Mouse (Mus musculus): ENCODE measurements around the gene Ccdc184. TPM values are rescaled to one million over a fixed set of nuclear protein-coding genes. Genes with fewer than 3 reads are reported as not detected.

Gene Ccdc184
- total RNA-seq, 2 experiments from 2014 or later = 43.7 to 49.0 TPM

DNA sequence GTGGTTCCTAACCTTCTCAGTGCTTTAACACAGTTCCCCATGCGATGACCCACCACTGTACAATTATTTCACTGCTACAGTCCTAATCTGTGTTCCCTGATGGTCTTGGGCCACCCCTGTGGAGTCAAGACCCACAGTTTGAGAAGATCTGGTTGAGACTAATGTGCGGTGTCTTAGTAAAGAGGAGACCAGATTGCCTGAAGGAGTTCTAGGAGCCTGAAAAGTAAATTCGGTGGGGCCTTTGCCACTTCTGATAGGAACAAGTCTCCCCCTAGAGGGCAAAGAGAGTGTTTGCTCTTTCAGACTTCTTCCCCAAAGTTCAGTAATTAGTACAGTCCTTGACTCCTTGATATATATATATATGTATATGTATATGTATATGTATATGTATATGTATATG lies 13.3 kb upstream of the Ccdc184 start:
- intact Hi-C loops (cut with DNase I) = no loop called here
- no peak for DNase-seq (ENCODE audit: extremely low spot score in 1 of 2, low spot score in 2 of 2)

DNA sequence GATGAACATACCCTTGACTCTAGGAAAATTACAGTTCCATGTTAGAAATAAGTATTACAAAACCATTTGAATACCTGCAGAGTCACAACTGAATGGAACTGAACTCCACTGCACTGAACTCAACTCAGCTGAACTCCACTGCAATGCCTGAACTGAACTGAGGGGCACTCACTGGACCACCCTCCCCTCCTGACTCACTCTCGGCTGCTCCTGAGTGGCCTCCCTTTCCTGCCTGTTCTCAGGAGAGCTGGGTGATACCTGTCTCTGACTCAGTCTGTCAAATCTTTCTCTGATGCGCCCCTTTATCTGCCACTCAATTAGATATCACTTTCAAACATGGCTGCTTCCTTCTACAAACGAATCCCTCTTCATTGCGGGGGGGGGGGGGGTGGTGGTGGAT lies 12.8 kb upstream of the Ccdc184 start:
- intact Hi-C loops (cut with DNase I) = no loop called here

DNA sequence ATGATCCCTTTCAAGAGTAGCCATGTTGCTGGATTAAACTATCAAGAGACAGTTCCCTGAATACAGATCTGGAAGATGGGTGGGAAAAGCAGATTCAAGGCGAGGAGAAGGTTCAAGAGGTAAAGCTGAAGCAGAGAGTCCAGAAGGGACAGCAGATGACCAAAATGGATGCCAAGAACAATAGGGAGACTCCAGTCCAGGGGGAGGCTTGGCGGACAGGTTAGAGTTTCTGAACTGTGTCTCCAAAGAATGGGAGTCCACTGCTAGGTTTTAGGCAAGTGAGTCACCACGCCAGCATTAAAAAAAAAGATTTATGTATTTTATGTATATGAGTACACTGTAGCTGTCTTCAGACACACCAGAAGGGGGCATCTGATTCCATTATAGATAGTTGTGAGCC lies 12.3 kb upstream of the Ccdc184 start:
- no peak for DNase-seq (ENCODE audit: extremely low spot score in 1 of 2, low spot score in 2 of 2)
- intact Hi-C loops (cut with DNase I) = no loop called here

More for the DNA sequence above, 12.8 kb upstream of the Ccdc184 start:
- DNase-seq (ENCODE audit: extremely low spot score in 1 of 2, low spot score in 2 of 2) = no peak

DNA sequence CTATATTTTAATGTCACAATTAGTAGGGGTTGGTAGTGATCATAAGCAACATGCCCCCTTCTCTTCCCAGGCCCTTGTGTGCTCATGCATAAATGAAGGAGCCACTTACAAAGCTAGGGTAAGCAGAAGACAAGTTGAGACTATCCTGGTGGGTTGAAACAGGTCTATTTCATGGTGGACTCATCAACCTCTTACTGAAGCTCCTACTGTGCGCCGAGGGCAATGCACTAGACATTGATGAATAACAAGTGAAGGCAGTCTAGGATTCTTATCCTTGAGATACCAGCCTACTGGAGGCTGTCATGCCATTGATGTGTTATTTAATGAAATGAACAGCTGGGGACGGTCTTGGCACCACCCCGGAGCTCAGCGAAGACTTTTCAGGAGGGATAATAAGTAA lies 11.7 kb upstream of the Ccdc184 start:
- no peak for DNase-seq (ENCODE audit: extremely low spot score in 1 of 2, low spot score in 2 of 2)
- intact Hi-C loops (cut with DNase I) = no loop called here

DNA sequence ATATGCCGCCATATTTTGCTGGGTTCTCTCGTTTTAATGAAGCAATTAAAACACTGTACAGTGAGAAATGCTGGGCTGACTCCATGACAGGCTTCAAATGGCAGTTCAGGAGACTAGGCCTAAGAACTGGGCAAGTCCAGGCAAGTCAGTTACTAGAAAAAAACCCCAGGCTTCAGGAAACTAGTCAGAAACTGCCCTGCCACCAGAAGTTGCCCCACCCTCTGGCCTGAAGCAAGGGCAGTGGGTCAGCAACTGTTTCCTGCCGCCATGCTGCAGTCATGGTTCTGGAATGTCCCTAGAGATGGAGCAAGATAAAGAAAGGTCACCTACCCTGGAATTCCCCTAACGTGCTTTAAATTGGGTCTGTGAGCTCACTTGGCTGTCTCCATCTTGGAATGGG lies 11.0 kb upstream of the Ccdc184 start:
- no peak for DNase-seq (ENCODE audit: extremely low spot score in 1 of 2, low spot score in 2 of 2)
- intact Hi-C loops (cut with DNase I) = no loop called here

DNA sequence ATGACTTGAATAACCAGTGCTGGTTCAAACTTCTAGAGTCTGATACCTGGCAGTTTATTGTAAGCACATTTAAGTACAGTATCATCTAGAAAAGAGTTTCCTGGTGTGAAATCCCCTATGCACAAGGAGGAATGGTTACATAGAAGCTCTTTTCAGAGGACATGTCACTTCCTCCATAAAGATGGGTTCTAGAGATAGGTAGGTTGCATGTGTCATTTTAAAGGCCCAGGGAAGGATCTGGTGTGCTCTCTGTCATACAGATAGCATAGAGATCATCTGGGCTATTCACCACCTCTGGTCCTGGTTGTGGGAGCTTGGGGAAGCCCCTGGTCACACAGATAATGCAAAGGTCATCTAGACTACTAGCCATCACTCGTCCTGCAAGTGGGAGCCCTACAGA lies 9.7 kb upstream of the Ccdc184 start:
- no peak for DNase-seq (ENCODE audit: extremely low spot score in 1 of 2, low spot score in 2 of 2)
- intact Hi-C loops (cut with DNase I) = no loop called here

DNA sequence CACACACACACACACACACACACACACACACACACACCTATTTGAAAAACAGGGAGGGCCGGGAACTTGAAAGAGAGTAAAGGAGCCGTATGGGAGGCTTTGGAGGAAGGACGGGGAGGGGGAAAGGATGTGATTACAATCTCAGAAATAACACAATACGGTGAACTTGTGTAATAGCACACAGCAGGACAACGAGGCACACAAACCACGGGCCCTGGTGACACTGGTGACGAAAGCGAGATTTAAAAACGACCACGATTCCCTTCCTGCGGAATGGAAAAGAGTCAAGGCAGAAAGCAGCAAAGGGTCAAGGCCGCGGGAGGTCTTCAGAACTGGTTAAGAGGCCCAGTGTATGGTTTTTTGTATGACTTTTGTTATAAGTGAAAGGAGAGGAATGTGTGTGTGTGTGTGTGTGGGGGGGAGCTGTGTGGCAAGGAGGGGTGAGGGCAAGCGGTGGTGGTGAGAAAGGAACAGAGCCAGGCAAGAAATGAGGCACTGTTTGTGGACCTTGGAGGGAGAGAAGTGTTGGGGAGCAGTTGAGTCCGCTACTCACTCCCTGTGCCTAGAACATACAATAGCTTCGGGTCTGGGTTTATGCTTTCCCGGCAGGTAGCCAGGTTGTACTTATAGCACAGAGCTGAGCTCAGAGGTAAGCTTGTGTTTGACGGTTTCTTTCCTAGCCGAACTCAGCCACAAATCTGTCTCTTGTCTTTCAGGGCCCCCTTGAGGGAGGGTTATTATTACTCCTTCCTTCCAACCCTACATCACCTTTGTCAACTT lies 5.7 kb upstream of the Ccdc184 start:
- DNase-seq (ENCODE audit: extremely low spot score in 1 of 2, low spot score in 2 of 2) = no peak
- intact Hi-C loops (cut with DNase I) = no loop called here

DNA sequence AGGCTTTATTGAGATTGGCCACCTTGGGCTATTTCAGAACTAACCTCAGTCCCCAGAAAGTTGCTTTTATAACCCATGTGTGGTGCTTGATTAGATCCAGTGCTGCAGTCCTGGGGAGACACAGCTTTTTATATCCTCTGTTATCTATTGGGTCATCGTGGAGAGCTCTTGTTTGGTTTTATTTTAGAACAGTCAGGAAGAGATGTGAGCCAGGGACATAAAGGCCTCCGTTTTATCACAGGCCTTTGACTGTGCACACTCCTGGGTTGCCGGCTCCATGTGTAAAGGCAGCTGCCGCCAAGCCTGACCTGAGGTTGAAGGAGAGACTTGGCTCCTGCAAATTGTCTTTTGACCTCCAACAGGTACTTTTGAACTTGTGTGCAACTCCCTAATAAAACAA lies 4.4 kb upstream of the Ccdc184 start:
- intact Hi-C loops (cut with DNase I) = no loop called here
- no peak for DNase-seq (ENCODE audit: extremely low spot score in 1 of 2, low spot score in 2 of 2)

DNA sequence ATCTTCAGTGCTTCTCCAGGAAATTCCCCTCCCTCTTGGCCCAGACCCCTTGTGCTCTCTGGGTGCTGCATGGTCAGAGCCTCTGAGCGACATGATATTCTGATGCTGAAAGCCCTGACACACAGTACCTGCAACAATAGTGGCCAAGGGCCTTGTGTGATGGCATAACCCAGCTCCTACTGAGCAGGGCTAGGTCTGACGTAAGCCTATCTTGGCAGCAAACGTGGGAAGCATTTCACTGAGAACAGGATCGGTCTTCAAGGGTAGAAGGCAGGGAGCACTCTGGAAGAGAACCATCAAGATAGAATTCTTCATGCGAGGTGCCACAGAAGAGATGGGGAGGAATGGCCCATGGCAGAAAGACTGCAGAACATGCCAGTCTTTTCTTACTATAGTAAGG lies 1.4 kb upstream of the Ccdc184 start, which contains the start of gene Asb8:
Gene Asb8, minus strand, starts transcription at position 101 of the 400 bp plus-strand sequence.
- intact Hi-C loops (cut with DNase I) = no loop called here
- DNase-seq (ENCODE audit: extremely low spot score in 1 of 2, low spot score in 2 of 2) = no peak

DNA sequence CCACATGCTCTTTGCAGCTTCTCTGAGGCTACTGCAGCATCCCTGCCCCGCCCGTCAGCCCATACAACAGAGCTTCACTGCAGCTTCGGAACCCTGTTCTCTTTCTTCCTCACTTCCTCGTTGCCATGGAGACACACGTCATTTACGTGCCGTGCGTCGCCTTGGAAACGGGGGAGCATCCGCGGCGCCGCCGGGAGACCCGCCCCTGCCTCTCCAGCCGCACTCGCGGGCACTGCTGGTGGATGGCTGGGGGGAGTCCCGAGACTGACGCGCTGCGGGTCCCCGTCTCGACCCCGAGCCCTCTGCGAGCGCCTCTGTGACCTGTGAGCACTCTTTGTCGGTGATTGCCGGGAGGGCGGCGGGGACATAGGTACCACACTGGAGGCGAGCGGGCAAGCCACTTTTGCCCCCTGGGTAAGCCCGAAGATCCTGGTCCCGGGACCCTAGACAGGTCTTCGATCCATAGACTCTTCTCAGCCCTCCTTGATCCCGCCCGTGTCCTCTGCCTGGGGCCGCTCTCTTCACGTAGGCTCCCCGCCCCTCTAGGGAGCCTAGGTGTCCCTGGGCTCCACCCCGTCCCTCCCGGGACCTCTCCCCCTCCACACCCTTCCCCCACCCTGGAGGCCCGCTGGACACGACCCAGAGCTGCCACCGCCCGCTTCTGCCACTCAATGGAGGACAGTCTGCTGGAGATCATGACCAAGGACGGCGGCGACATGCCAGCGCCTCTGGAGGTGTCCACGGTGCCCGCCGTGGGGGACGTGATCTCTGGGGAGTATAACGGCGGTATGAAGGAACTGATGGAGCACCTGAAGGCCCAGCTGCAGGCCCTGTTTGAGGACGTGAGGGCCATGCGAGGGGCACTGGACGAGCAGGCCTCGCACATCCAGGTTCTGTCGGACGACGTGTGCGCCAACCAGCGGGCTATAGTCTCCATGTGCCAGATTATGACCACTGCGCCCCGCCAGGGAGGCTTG lies 975 bp downstream of the Ccdc184 start:
- DNase-seq (ENCODE audit: extremely low spot score in 1 of 2, low spot score in 2 of 2) = peak; percentile 91 to 93
- intact Hi-C loops (cut with DNase I) = no loop called here

DNA sequence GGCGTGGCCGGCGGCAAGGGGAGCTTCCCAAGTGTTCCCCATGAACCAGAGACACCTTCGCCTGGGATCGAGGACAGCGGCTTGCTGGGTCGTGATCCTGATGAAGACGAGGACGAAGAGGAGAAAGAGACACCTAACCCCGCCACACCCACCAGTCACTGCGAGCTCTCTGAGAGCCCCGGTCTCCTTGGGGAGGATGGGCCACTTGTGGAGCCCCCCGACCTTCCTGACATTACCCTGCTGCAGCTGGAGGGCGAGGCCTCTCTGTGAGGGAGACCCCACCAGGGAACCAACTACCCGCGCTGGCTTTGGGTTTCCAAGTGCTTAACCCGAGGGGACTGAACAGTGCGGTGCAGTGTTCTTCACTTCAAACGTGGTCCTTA lies 1.7 kb downstream of the Ccdc184 start:
- intact Hi-C loops (cut with DNase I) = no loop called here
- DNase-seq (ENCODE audit: extremely low spot score in 1 of 2, low spot score in 2 of 2) = no peak

DNA sequence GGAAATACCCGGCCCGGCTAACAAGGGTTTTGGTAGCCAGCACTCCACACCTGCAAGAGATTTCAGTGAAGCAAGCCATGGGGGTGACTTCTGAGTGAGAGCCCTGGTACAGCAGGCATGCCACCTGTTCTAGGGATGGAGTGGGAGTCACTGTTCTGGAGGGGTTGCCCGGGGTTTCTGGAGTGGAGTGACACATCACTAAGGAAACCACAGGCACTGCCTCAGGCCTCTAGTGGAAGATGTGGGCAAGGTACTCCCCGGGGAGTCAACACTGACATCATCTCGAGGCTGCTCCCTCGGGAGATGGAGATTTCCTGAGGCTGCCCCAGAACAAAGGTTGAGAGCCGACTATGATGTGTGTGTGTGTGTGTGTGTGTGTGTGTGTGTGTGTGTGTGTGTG lies 3.4 kb downstream of the Ccdc184 start:
- DNase-seq (ENCODE audit: extremely low spot score in 1 of 2, low spot score in 2 of 2) = peak; percentile 61 to 70
- intact Hi-C loops (cut with DNase I) = loop anchor here (5.0 kb wide), 1 partner anchor 78 kb away; the partner anchor contains the start of genes Pfkm and Senp1

DNA sequence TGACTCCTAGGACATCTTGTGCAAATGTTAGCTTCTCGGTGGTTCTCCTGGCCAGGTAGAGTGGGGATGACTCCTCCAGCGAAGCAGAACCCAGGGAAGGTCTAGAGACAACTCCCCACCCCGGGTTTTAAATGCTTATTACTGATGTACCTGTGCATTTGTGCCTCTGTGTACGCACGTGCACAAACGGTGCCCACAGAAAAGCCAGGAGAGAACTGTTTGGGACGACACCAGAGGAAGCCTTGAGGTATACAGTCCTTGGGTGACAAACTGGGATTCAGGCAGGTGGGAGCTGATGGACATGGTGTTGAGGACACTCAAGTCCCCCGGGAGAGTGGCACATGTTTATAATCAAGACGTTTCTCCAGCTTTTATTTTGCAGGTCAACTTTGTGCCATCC lies 4.0 kb downstream of the Ccdc184 start:
- no peak for DNase-seq (ENCODE audit: extremely low spot score in 1 of 2, low spot score in 2 of 2)
- intact Hi-C loops (cut with DNase I) = loop anchor here (5.0 kb wide), 1 partner anchor 79 kb away; the partner anchor contains the start of genes Pfkm and Senp1

DNA sequence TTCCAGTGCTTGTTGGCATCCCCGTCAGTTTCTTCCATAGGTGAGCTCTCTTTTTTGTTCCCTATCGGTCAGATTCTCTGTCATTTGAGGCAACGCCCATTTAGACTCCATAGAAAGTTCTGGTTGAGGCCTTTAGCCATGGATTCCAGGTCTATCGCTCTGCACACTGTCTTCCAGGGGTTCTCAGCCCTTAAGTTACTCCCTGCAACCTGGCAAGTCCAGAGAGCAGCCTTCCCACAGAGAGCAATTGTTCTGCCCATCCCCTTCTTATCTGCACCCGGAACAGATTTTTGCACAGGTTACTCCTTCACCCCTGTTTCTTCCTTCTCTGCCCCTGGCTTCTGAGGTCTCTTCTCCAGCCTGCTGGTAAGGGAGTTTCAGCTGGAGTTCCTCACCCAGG lies 5.2 kb downstream of the Ccdc184 start:
- intact Hi-C loops (cut with DNase I) = loop anchor here (5.0 kb wide), 1 partner anchor 80 kb away; the partner anchor contains the start of genes Pfkm and Senp1
- no peak for DNase-seq (ENCODE audit: extremely low spot score in 1 of 2, low spot score in 2 of 2)

DNA sequence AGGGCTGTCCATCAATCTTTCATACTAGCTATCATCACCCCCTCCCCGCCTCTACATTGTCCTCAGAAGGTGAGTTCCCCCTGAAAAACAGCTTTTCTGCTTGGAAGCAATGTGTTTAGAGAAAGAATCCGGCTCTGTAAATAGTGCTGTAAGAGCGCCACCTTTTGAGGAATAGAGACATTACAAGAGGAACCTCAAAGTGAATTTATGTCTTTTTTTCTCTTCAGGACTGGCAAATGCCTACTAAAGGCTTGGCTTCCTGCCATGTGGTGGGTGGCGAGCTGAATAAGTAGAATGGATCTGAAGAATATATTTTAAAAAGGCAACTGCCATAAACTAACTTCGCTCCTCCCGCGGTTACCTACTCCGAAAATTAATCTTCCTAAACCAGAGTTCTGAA lies 6.9 kb downstream of the Ccdc184 start:
- intact Hi-C loops (cut with DNase I) = loop anchor here (5.0 kb wide), 1 partner anchor 82 kb away; the partner anchor contains the start of genes Pfkm and Senp1
- DNase-seq (ENCODE audit: extremely low spot score in 1 of 2, low spot score in 2 of 2) = peak; percentile 80 to 84

DNA sequence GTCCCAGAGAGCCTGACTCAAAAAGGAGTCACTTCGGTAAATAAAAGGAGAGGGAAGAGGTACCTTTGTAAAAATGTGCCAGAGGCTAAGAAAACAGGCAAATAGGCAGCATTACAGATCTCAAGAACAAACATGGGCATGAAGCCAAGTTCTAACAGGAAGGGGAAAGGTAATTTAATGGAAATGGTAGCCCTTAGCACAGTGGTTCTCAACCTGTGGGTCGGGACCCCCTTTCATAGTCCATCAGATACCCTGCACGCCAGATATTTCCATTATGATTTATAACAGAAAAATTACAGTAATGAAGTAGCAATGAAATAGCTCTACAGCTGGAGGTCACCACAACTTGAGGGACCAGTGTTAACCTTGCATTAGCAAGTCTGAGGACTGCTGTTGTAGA lies 10.4 kb downstream of the Ccdc184 start:
- intact Hi-C loops (cut with DNase I) = no loop called here
- DNase-seq (ENCODE audit: extremely low spot score in 1 of 2, low spot score in 2 of 2) = no peak

DNA sequence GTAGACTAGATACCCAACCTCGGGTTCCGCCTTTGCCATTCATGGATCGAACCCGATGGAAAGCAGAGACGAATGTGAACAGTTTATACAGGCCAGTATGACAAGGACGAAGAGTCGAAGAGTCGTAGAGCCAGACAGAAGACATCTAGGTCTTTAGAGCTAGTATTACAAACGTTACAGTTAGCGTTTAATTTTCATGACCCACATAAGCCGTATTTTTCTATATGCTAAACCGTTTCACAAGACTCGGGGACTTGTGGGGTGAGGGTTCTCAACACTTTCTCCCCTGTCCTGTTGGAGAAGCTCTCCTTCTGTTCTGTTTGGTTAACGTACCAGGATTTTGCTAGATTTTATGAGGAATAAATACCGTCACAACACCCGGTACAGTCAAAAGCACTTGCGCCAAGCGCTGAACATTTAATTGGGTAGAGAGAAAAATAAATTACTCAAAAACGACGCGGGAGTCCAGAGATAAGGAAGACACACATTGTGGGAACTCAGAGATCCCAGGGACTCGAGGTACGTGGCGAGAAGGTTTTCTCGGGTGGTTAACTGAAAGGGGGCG lies 13.7 kb downstream of the Ccdc184 start:
- intact Hi-C loops (cut with DNase I) = loop anchor here (2.0 to 10.0 kb wide), 3 partner anchors 208 to 324 kb away; no protein-coding TSS in a partner anchor
- DNase-seq (ENCODE audit: extremely low spot score in 1 of 2, low spot score in 2 of 2) = no peak

DNA sequence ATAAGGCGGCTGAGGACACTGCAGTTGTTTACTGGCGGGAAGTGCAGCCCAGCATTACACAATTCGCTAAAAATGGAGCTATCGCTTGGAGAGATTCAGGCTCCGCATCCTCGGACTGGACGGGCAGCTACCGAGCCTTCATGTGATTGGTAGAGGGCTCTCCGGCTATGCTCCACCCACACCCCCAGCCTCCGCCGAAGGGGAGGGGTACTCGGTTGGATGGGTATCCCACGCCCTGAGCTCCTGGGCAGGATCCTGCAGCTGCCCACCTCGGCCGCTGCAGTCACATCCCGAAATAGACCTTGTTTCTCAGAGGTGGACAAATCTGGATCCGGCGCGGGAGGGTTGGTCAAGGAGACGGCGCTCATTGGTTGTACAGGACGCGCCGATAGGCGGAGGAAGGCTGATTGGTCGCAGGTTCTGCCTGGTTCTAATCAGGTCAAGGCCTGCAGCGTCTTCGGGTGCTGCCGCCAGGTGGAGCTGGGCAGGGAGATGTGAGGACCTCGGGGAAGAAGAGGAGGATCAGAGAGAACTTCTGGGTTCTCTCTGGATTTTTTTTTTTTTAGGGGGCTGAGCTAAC lies 14.3 kb downstream of the Ccdc184 start:
- DNase-seq (ENCODE audit: extremely low spot score in 1 of 2, low spot score in 2 of 2) = peak; percentile 89 to 95
- intact Hi-C loops (cut with DNase I) = loop anchor here (2.0 to 10.0 kb wide), 3 partner anchors 208 to 324 kb away; no protein-coding TSS in a partner anchor

All from left cerebral cortex, postnatal 10 days (tissue).